35 mouse cellular contexts compared by ENCODE assay signal in genomic region chr15:17641218-17641617, GRCm38 (mm10).
"Had no signal": no experiment of that assay in that cellular context is flagged by ENCODE, and none has a peak within 500 bp of the region (broad histone marks: within the 10 kb centered on the region; RNA-seq: fewer than 3 reads in every experiment).

No protein-coding gene starts in this region.

- H3K27me3 ChIP-seq: heart, embryonic 12.5 days; heart, embryonic 13.5 days; heart, embryonic 15.5 days; hindbrain, embryonic 12.5 days; hindbrain, embryonic 13.5 days; hindbrain, embryonic 15.5 days; intestine, embryonic 15.5 days; kidney, embryonic 15.5 days had no signal

- DNase-seq: heart, postnatal 10 days; heart, postnatal 14 days; heart, postnatal 36 days; heart, postnatal 4 days; kidney, adult 11 months; kidney, adult 18-20 months; kidney, adult 2 months; kidney, adult 8-10 months; kidney, adult 9 months; kidney, postnatal 10 days; kidney, postnatal 14 days; kidney, postnatal 25 days; kidney, postnatal 36 days; kidney, postnatal 4 days; layer of hippocampus, adult 9-11 months; layer of hippocampus, postnatal 36 days had no signal

- H3K4me2 ChIP-seq: heart, embryonic 11.5 days; heart, embryonic 12.5 days; heart, embryonic 13.5 days; heart, embryonic 15.5 days; hindbrain, embryonic 12.5 days; hindbrain, embryonic 13.5 days; hindbrain, embryonic 14.5 days; hindbrain, embryonic 15.5 days; intestine, embryonic 15.5 days; kidney, embryonic 15.5 days had no signal

- H3K36me3 ChIP-seq: heart, embryonic 12.5 days; heart, embryonic 13.5 days; heart, embryonic 15.5 days; hindbrain, embryonic 10.5 days; hindbrain, embryonic 12.5 days; hindbrain, embryonic 13.5 days; hindbrain, embryonic 15.5 days; intestine, embryonic 15.5 days; kidney, embryonic 15.5 days had no signal

- H3K27ac ChIP-seq: heart, embryonic 13.5 days; heart, embryonic 15.5 days; hindbrain, embryonic 10.5 days; hindbrain, embryonic 12.5 days; hindbrain, embryonic 13.5 days; hindbrain, embryonic 14.5 days; hindbrain, embryonic 15.5 days; hindbrain, postnatal 0 days; intestine, embryonic 15.5 days; kidney, embryonic 15.5 days; kidney, postnatal 0 days; layer of hippocampus, adult 2 months; left cerebral cortex, adult 2 months had no signal

- H3K4me3 ChIP-seq: heart, embryonic 12.5 days; heart, embryonic 13.5 days; heart, embryonic 15.5 days; hindbrain, embryonic 10.5 days; hindbrain, embryonic 12.5 days; hindbrain, embryonic 13.5 days; hindbrain, embryonic 15.5 days; intestine, embryonic 15.5 days; kidney, embryonic 15.5 days; layer of hippocampus, adult 2 months; left cerebral cortex, adult 2 months had no signal

- H3K9me3 ChIP-seq: heart, embryonic 12.5 days; heart, embryonic 13.5 days; heart, embryonic 15.5 days; hindbrain, embryonic 10.5 days; hindbrain, embryonic 12.5 days; hindbrain, embryonic 13.5 days; hindbrain, embryonic 15.5 days; intestine, embryonic 15.5 days; kidney, embryonic 15.5 days had no signal

- H3K9ac ChIP-seq: heart, embryonic 12.5 days; heart, embryonic 13.5 days; heart, embryonic 15.5 days; hindbrain, embryonic 12.5 days; hindbrain, embryonic 13.5 days; hindbrain, embryonic 14.5 days; hindbrain, embryonic 15.5 days; intestine, embryonic 15.5 days; kidney, embryonic 15.5 days had no signal

- ATAC-seq: hindbrain, embryonic 16.5 days; hindbrain, postnatal 0 days; inflammation-experienced regulatory T-cells, adult 6 months; intestine, embryonic 15.5 days; intestine, embryonic 16.5 days; intestine, postnatal 0 days had no signal

- H3K4me1 ChIP-seq: heart, embryonic 12.5 days; heart, embryonic 13.5 days; heart, embryonic 15.5 days; hindbrain, embryonic 10.5 days; hindbrain, embryonic 12.5 days; hindbrain, embryonic 13.5 days; hindbrain, embryonic 15.5 days; intestine, embryonic 15.5 days; kidney, embryonic 15.5 days had no signal
